Mouse (Mus musculus): ENCODE results near the gene Dlk2.

Dlk2 gene

DNA sequence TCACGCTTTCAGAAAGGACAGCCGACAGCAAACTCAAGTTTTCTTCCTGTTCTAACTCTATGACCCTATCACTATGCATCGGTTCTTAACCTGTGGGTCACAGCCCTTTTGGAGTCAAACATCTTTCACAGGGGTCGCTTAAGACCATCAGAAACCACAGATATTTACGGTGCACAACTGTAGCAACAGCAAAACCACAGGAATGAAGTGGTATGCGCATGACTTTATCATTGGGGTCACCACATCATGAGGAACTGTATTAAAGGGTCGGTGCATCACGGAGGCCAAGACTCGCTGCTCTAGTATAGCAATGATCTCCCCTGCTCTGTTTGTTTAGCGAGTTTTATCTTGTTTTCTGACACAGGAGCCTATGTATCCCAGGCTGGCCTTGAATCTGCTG lies 18.6 kb downstream of the Dlk2 start:
- no peak for DNase-seq (ENCODE audit: low read depth, low spot score)

DNA sequence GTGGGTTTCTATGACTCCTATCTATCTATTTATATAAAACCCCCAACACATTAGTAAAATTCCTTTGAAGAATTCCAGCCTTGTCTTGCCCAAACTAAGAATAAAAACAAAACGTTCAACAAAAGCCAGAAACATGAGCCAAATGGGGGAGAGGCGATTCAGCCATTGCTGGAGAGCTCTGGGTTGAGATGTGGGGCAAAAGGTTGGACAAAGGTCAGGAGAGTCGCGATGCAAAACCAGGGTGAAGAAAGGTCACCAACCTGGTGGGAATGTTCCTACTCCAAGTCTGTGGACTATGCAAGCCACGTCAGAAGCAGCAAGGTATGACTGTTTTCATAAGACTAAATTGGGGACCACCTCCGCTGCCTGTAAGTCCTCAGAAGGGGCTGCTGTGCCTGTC lies 23.3 kb downstream of the Dlk2 start:
- DNase-seq (ENCODE audit: low read depth, low spot score), result no peak

DNA sequence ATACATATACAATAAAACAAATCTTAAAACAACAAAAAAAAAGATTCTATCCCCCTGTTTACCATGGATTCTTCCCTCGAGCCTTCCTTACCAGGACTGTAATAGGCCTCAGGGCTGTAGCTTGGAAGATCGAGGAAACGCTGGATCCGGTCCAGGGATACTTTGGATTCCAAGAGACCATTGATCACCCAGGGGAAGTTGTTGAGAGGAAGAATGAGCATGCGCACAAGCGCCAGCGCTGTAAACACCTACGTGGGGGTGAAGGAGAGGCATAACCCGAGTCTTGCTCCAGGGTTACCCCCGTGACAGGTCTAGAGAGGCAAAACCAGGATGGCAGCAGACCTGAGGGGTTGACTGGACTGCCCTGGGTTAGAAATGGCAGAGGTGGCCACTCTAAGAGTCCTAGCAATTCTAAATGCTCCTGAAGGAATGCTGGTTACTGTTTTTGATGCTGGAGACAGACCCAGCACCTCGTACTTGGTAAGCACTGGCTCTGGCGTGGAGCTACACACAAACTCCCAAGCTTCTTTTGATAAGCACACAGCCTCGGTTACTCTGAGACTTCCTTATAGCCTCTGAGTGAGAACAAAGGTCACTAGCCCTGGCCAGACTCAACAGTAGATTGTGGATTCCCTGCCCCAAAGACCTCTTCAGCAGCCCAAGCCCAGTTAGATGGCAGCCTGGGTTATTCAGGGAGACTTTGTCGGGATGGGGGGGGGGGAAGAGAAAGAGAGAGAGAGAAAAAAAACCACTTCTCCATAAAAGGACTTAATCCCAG lies 25.0 kb downstream of the Dlk2 start:
- no peak for DNase-seq (ENCODE audit: low read depth, low spot score)

DNA sequence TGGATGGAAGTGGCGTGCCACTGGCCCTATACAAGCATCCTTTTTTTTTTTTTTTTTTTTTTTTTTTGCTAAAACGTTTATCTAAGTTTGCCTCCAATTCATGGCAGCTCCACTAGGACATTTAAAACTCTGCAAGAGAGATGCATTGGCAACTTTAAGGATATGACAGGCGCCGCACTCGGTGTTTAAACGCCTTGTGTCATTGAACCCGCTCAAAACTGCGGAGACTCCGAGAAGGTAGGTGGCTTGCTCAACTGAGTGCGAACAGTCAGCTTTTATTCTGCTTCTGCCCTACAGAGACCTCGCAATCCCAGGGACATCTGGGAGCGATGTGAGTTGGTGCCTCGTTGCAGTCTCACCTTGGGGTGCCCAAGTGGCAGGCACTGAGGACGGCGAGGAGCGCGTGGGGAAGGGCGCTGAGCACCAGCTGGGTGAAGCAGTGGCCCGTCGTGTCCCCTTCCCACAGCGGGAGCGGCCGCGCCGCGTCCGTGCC lies 30.2 kb downstream of the Dlk2 start:
- DNase-seq (ENCODE audit: low read depth, low spot score), result no peak

DNA sequence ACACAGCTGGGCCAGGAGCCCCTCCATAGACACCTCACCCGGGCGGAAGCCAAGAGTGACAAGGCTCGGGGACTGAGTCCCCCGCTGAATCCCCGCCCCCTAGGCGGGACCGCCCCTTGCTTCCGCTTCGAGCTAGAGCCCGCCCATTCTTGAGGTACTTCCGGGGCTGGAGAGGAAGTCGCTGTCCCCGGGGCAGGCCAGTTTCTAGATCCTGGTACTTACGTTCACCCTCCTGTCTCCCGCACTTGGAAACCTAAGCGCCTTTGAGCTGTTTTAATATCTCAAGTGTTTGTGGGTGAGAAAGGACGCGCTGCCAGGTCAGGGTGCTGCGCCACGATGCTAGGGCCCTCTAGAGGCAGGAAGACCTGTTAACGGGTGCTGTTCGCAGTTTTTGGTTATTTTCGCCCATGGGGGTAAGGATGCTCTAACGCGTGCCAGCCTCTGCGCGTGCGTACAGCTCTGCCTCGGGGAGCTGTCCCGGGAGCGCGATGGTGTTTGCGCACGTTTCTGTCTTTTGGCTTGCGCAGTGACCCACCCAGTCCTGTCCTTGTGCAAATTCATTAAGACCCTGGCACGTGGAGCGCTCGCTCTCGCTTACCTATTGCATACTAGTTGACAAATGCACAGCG lies 30.8 kb downstream of the Dlk2 start, which contains the start of gene Abcc10:
TSS of gene Abcc10 (minus strand) at position 447 of the 629 bp plus-strand sequence.
- peak; percentile 95 for DNase-seq (ENCODE audit: low read depth, low spot score)

DNA sequence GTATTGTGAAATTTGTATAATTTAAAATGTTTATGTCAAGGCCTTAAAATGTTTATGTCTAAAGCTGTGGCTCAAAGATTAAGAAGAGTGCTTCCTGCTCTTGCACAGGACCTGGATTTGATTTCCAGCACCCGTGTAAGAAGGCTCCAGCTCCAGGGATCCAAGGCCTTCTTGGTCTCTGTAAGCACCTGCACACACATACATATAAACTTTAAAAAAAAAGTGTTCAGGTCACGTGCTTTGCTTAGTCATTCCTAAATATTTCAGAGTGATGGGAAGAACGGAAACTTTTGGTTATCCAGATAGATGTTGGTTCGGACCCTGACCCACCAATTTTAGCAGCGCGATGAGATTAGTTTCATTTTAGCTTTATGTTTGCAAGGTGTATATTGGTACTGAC lies 31.5 kb downstream of the Dlk2 start:
- no peak for DNase-seq (ENCODE audit: low read depth, low spot score)

DNA sequence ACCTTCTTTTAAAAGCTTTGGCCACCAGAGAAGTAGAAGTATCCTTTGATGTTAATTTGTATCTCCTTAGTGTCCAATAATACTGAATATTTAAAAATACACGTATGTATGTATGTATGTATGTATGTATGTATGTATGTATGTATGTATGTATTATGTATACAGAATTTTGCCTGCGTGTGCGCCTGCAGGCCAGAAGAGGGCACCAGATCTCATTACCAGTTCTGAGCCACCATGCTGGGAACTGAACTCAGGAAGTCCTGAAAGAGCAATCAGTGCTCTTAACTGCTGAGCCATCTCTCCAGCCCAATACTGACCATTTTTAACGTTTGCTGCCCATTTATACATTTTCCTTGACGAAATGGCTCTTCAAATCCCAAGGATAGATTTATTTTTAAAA lies 39.3 kb downstream of the Dlk2 start:
- no peak for DNase-seq (ENCODE audit: low read depth, low spot score)

DNA sequence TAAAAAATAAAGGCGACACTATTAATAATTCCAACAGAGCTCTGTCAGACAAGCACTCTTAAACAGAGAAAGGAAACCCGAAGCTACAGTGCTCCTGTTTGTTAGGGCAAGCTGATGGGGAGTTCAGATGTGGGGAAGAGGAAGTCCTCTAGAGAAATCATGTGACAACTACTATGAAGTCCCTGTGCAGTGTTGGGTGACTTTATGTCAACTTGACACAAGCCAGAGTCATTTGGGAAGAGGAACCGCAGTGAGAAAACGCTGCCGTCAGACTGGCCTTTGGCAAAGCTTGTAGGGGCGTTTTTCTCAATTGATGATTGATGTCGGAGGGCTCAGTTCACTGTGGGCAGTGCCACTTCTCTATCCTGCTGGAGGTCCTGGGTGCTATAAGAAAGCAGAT lies 44.0 kb downstream of the Dlk2 start:
- no peak for DNase-seq (ENCODE audit: low read depth, low spot score)

DNA sequence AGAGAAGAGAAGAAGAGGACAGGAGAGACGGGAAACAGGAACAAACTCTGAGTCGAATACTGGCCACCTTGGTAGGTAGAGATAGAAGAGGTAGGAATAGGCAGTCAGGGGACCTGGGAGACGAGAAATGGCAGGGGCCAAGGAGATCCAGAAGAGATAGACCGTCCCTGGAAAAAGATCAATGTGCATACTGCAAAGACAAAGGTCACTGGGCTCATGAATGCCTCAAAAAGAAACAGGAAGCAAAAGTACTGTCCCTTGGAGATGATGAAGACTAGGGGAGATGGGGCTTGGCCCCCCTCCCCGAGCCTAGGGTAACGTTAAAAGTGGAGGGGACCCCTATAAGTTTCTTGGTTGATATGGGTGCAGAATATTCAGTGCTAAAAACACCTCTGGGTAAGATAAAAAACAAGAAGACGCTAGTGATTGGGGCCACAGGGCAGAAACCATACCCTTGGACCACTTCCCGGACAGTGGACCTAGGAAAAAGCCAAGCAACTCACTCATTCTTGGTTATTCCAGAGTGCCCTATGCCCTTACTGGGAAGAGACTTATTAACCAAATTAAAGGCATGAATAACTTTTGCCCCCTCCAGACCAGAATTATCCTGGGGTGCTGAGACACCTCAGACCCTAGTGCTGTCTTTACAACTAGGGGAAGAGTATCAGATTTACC lies 53.9 kb downstream of the Dlk2 start:
- DNase-seq (ENCODE audit: low read depth, low spot score), result no peak
